Mouse (Mus musculus): ENCODE measurements at regions not wholly inside any gene's neighbourhood (a gene's known extent, or its start where the extent isn't known, plus 50 kb on each side); places are given as distances from the start of the nearest gene placed in this dataset.
"Not testable (repeated sequence)": the region's sequence is repeated elsewhere in the genome, so short reads cannot be mapped to it uniquely, and the experiment has no call there.

GRCm38 (mm10) chr17:48647431-48647830 lies 192.7 kb downstream of the Unc5cl start:
- no peak for ATAC-seq (ENCODE audit: insufficient number of reproducible peaks, low FRiP score, low TSS enrichment)

- no peak for ATAC-seq (ENCODE audit: insufficient number of reproducible peaks, low FRiP score, low TSS enrichment)
Observed at GRCm38 (mm10) chr17:48650556-48650955, 195.9 kb downstream of the Unc5cl start.

- no peak for ATAC-seq (ENCODE audit: insufficient number of reproducible peaks, low FRiP score, low TSS enrichment)
Observed at GRCm38 (mm10) chr17:48672749-48673148, 218.0 kb downstream of the Unc5cl start.

- ATAC-seq (ENCODE audit: insufficient number of reproducible peaks, low FRiP score, low TSS enrichment), result no peak
Observed at GRCm38 (mm10) chr17:48678216-48678832, 223.6 kb downstream of the Unc5cl start.

DNA sequence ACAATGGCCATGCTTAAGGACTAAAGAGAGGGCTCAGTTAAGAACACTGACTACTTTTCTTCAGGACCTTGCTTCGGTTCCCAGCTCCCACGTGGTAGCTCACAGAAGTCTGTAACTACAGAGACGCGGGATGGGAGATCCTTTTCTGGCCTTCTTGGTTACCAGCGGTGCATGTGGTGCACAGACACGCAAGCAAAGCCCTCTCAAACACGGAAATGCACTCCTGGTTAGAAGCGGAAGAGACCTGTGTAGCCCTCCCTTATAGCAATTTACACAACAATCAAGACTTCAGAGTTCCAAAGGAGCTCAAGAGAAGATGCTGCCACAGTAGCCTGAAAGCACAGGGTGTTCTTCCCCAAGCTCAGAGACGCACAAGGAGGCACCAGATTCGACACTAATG lies 225.6 kb downstream of the Unc5cl start:
- no peak for ATAC-seq (ENCODE audit: insufficient number of reproducible peaks, low FRiP score, low TSS enrichment)

DNA sequence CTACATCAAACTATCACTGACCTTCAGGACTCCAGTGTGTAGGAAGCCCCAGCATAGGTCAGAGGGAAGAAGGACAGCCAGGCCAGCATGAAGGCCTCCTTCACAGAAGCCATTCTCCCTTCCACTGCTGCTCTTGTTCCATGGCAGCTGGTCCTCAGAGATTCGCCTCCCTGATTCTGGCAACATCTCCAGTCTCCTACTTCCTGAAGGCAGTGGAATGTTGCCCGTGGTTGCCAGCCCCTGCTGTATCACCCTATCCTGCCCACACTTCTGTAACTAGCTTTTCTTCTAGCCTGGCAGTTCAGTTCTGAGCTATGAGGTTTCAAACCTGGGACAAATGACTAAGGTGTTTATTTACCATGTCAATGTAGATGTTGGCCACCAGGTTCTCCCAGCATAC lies 234.2 kb downstream of the Unc5cl start:
- no peak for ATAC-seq (ENCODE audit: insufficient number of reproducible peaks, low FRiP score, low TSS enrichment)

- no peak for ATAC-seq (ENCODE audit: insufficient number of reproducible peaks, low FRiP score, low TSS enrichment)
Observed at GRCm38 (mm10) chr17:48698456-48698855, 233.7 kb upstream of the Lrfn2 start.

- no peak for ATAC-seq (ENCODE audit: insufficient number of reproducible peaks, low FRiP score, low TSS enrichment)
Observed at GRCm38 (mm10) chr17:48700591-48700990, 231.6 kb upstream of the Lrfn2 start.

DNA sequence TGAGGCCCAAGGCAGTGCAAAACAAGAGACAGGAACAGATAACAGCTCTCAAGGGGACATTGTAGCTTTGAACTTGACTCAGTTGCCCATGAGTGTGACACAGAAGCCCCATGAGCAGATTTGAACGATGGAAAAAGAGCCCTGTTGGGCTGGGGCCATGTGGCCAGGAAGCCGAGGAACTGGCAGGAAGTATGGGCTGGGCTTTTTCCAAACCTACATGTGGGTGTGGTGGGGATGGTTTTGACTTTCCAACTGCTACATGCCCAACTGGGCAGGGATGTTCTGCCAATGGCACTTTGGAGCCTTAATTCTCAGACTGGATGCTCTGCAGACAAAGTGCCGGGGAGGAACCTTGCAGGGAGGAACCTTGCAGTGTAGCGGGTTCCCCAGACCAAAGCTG lies 211.7 kb upstream of the Lrfn2 start:
- ATAC-seq (ENCODE audit: insufficient number of reproducible peaks, low FRiP score, low TSS enrichment), result no peak

DNA sequence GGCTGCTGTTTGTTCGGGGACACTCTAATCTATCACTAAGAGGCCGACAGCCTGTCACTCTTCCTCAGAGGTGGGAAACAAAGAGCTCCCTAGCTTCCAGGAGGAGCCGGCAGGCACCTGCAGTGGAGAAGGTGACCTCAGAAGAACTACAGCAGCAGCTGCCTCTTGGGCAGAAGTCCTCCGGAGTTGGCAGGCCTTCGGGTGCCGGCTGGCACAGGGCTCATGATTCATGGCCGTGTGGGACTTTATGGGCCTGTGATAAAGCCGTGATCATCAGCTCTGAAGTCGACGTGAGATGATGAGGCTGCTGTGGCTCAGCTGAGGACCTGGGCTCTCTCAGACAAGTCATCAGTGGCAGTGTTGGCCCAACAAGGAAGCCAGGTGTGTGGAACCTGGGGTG lies 208.9 kb upstream of the Lrfn2 start:
- ATAC-seq (ENCODE audit: insufficient number of reproducible peaks, low FRiP score, low TSS enrichment), result no peak

DNA sequence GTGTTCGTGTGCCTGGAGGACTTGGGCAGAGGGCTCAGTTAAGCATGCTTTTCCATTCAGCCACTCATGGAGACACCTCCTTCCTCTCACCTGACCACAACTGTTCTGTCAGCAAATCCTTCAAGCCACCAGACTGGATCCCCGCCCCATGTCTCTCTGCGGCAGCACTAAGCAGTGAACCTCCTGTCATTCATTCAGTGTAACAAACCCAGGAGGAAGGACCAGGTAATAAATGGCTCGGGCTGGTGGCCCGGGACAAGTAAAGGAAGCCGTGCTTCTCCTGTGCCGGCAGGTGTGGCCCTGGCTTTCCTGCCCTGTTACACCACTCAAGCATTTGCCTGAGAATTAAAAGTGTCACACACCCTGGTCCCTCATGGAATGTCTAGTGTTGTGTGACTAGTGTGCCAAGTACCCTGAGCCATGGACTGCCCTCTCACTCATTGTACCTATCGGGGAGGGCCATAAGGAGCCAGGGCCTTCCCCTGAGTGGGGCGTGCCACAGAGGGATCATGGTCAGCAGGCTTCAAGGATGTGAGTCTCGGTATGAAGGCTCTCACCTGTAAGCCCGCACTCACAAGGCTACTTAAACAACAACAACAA lies 207.6 kb upstream of the Lrfn2 start:
- ATAC-seq (ENCODE audit: insufficient number of reproducible peaks, low FRiP score, low TSS enrichment), result no peak

DNA sequence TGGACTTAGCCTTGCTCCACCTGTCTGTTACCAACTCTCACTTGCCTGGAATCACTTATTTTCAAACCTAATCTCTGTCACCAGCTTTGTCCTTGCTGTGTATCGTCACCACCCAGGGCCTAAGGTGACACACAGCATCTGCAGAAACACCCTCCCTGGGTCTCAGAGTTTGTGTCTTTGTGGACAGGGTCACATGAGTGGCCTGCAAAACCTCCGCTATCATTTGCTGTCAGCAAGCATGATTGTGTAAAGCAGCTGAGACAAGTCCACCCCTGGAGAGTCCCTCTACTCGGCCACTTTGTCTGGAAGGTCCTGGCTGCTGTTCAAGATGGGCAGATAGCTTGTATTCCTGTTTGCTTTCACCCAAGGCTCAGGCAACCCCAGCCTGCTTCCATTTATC lies 205.7 kb upstream of the Lrfn2 start:
- ATAC-seq (ENCODE audit: insufficient number of reproducible peaks, low FRiP score, low TSS enrichment), result no peak

DNA sequence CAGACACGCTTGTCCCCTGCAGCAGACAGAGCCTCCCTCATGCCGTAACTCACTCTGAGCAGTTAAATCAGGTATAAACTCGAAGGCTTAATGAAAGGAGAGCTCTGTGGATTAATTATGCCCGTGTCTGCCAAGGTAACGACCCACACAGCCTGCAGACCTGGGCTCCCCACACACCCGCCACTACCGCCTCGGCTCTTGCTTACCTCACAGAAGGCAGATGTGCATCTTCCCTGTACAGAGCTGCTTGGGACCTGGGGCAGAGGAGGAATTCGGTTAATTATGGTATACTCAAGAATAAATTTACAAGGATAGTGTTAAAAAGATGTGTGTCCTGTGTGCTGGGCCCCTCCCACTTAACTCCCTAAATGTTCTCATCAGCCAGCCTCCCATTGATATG lies 198.4 kb upstream of the Lrfn2 start:
- no peak for ATAC-seq (ENCODE audit: insufficient number of reproducible peaks, low FRiP score, low TSS enrichment)

- ATAC-seq (ENCODE audit: insufficient number of reproducible peaks, low FRiP score, low TSS enrichment), result not testable (repeated sequence)
Observed at GRCm38 (mm10) chr17:48737181-48737580, 195.0 kb upstream of the Lrfn2 start.

DNA sequence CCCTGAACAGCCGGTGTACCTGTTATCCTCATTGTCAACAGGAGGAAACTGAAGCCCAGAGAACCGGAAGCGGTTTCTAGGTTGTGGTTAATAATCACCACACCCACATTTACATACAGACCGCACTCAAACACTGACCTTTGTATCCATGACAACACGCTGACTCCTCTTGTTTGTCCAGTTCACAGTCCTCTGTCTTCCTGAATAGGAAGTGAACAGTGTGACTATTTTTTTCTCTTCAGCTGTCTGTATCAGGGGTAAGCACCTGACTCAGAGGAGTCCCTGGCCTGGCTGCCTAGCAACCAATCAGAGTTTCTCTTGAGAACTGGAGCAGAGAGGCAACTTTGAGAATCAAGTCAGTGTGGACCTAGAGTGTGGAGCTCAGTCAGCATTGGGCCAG lies 193.5 kb upstream of the Lrfn2 start:
- ATAC-seq (ENCODE audit: insufficient number of reproducible peaks, low FRiP score, low TSS enrichment), result no peak

DNA sequence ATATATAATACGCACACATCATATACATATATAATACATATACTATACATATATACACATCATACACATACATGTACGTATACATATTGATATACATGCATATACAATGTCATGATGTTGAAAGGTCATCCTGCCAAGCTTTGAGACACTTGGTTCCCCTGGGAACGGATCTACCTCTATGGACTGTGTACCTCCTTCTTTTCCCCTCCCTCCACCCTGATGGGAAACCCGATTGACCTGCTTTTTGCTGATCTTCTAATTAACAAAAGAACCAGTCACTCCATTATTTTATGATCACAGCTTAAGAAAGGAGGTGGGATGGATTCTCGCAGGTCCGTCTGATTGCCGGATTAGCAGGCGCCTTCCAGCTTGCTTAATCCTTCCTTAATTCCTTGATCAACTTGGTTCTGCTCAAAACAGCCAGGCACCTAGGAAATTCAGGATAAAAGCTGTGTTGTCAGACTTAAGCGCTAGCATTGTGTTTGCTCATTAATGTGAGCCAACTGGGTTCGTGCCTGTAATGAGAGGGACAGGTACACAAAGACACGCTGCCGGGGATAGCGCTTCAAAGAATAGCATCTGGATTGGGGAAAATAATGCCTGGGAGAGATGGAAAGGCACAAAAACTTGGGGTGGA lies 189.3 kb upstream of the Lrfn2 start:
- no peak for ATAC-seq (ENCODE audit: insufficient number of reproducible peaks, low FRiP score, low TSS enrichment)

DNA sequence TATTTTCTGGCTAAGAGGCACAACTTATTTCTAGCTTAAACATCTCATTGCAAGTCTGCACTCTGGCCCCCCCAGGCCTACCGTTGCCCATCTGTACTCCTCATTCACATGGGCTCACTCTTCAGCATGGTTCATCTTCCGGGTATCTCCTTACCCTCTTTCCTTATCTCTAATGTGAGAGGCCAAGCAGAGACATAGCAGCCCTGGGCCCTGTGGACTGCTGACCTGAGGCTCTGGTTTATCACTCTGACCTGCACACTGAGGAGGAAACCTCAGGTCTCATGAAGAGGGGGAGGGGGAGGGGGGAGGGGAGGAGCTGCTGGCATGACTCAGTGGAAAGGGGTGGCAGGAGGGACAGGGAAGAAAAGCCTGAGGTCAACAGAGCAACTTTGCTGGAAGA lies 162.1 kb upstream of the Lrfn2 start:
- no peak for ATAC-seq (ENCODE audit: insufficient number of reproducible peaks, low FRiP score, low TSS enrichment)

DNA sequence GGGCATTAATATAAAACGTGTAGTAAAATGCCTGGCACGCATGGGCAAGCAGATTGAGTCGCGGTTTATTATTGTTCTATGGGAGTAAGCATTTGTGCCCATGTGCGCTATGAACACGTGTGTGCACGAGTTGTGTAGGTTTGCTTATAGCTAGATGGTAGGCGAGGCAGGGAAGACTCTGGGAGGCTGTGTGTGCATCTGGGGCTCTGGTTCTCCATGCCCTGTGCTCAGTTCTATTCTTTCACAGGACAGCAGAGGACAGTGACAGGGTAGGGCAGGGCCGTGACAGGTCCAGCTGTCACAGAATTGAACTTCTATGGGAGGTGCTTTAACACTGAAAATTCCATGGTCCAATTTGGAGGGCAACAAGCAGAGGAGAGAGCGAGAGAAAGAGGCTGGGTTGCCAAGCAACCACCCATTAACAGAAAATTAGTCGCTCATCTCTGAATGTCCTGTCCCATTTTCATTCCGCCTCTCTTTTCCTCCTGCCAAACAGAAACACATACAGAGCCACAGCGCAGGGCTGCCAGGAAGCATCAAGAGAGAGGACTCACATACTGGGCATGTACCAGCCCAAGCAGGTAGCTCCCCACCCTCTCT lies 160.4 kb upstream of the Lrfn2 start:
- ATAC-seq (ENCODE audit: insufficient number of reproducible peaks, low FRiP score, low TSS enrichment), result no peak

GRCm38 (mm10) chr17:48774172-48774890 lies 157.8 kb upstream of the Lrfn2 start:
- no peak for ATAC-seq (ENCODE audit: insufficient number of reproducible peaks, low FRiP score, low TSS enrichment)

DNA sequence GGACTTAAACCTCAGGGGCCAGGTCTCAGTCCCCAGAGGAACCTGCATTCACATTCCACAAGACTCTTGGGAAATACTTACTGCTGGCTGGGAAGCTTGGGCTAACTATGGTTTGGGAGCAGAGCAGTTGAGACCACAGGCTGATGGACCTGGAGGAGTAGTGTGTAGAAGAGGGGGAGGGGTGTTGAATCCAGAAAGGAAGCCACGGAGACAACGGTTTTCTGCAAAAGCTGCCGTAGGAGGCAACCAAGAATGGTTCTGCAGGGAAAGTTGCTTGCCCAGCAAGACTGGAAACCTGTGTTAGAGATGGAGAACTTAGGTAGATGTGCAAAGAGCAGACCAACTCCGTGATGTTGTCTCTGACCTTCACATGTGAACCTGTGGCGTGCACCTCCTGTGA lies 156.7 kb upstream of the Lrfn2 start:
- no peak for ATAC-seq (ENCODE audit: insufficient number of reproducible peaks, low FRiP score, low TSS enrichment)

DNA sequence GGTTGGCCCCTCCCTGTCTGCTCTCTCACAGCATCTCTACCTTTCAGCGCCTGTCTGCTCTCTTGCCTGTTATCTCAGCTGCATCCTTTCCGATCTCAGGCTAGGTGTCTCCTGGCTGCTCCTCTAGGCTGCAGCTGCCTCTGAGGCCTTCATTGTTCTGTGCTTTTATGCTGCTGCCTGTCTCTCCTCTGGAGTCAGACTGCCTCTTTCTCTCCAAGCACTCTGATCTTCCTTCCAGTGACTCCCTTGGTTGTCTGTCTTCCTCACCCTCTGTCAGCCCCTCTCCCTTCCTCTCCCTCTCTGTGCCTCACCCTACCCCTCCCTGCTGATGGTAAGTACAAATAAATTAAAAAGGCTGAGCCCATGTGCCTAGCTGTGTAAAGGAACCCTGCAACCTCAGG lies 155.7 kb upstream of the Lrfn2 start:
- ATAC-seq (ENCODE audit: insufficient number of reproducible peaks, low FRiP score, low TSS enrichment), result no peak

Measured in cerebellum, adult (tissue).